Mouse (Mus musculus) kidney, adult 10 weeks (tissue): Measurements from ENCODE around the gene 4930442H23Rik. TPM values are rescaled to one million over a fixed set of nuclear protein-coding genes. Genes with fewer than 3 reads are reported as not detected.

ENCODE experiments used
- polyA plus RNA-seq: library from polyadenylated mRNA; stranded (reverse); fragments of 350-450 nt; fragmentation: Illumina TruSeq; extraction: RNeasy Lipid Tissue Mini Kit (QIAGEN cat#74804); gene quantifications from one replicate; pipeline ENCODE4 v1.2.3, GENCODE M21; 2014; ENCODE audit warnings: low read depth, low replicate concordance

The 4930442H23Rik gene
- polyA plus RNA-seq, result not detected

DNA sequence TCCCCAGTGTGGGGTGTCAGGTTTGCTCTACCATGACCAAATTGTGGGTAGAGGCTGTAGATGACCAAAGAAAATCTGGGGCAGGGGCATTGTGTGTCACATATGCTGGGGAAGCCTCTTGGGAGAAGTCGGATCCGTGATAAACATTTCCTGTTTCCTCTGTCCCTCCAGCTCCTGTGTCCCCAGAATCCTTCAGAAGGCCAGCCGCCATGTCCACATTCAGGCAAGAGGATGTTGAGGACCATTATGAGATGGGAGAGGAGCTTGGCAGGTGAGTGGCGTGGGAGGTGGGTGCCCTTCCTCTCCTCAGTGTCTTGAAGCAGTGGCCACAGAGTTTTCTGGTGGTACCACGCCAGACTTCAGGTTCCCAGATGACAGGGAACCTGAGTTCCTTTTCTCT is at the start of gene 4930442H23Rik:
Gene 4930442H23Rik (minus strand): TSS at position 45 of the 400 bp plus-strand sequence.

DNA sequence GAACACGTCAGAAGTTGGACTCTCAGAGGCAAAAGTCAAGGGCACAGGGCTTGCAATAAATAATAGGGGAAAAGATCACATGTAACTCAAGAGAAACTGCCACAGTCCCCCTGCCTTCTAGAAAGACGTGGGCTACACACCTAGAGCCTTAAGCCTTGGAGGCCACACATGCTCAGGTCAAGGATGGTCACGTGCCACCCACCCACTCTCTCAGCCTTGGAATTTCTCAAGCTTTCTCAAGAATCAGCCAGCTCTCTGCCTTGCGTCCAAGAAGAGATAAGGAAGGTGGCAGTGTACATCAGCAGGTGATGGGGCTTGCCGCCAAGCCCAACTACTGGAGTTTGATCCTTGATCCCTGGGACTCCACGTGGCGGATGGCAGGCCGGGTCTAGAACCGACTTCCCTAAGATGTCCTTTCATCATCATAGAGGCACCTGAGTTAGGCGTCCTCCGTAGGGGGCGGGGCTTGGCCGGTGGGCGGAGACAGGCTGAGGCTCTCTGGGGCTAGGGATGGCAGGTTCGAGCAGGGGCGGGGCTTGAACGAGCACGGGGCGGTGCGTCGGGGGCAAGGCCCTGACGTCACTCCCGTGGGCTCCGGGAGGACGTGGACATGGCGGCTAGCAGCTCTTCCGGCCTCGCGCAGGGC is 49.1 kb upstream of the 4930442H23Rik start, which contains the start of gene Zfr2:
Gene Zfr2 (plus strand): TSS at position 576 of the 646 bp plus-strand sequence.

DNA sequence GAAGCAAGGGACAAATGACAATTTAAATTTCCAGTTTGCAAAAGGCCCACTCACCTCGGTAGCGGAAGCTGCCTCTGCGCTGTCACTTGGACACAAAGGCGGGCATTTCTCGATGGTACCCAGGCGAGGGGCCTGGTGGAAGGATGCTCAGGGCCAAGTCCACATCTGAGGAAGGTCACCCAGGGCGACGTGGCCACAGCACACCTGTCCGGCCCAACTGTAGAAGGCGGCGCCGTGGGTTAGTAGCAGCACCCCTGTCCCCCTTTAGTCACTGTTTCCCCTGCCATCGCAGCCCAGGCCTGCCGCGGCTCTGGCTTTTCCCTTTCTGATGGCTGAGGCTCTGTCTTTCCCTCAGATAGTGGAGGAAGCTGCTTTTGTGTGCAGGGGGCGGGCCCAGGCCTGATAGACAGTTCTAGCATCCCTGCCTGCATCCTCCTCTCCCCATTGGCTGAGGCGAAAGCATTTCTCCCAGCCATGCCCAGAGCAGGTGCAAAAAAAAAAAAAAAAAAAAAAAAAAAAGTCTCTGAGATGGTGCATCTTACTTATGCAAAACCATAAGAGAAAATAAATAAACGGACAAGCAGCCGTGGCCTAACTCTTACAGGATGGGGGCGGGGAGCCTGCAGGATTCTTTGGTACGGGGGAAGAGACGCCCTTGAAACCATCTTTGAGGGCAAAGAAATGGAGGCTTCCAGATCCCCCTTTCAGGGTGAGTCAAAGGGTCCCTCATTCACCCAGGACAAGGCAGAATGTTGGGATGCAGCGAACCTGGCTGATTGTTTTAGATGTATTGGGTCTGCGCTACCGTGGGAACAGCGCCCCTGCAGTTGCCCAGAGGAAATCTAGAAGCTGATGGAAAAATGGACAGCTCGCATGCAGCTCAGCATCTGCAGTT is 47.0 kb upstream of the 4930442H23Rik start, which contains the start of gene Atcay:
Gene Atcay (minus strand): TSS at position 396 of the 895 bp plus-strand sequence.

DNA sequence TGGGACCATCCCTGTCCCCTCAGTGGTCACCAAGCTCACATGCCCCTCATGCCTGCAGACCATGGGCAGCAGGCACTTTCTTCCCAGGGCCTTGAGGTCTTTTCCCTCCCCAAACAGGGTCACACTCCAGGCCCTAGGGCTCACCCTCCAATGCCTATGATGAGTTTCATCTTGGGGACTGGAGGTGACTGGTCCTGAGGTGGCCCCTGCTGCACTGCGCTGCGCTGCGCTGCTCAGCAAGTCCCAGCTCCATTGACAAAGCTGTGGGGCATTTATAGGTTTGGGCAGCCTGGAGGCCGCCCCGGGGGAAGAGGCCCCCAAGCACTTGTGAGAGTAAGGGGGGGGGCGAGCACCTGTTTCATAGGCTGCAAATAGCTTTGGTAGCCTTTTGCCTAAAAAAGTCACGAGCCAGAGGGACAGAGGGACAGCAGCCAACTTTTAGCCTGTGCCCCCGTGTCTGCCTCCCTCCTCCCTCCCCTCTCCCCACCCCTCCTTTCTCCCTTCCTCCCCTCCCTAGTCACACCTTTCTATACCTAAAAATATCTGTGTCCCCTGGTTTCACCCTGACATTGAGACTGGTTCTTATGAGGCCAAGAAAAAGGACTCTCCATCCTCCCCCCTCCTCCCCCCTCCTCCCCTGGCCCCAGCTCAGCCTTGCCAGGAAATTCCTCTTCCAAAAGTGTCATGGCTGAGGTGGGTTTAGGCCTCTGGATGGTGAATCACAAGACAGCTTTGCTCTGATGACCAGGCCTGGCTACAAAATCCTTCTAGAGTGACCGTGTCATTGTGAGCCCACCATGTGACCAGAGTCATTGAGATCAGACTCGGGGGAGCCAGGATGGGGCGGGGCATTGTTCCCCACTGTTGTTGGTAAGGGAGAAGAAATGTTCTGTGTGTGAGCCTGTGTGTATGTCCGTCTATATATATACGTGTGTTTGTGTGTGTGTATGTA is 18.4 kb upstream of the 4930442H23Rik start, which contains the start of gene Nmrk2:
Gene Nmrk2 (minus strand): TSS at position 245 of the 952 bp plus-strand sequence.

DNA sequence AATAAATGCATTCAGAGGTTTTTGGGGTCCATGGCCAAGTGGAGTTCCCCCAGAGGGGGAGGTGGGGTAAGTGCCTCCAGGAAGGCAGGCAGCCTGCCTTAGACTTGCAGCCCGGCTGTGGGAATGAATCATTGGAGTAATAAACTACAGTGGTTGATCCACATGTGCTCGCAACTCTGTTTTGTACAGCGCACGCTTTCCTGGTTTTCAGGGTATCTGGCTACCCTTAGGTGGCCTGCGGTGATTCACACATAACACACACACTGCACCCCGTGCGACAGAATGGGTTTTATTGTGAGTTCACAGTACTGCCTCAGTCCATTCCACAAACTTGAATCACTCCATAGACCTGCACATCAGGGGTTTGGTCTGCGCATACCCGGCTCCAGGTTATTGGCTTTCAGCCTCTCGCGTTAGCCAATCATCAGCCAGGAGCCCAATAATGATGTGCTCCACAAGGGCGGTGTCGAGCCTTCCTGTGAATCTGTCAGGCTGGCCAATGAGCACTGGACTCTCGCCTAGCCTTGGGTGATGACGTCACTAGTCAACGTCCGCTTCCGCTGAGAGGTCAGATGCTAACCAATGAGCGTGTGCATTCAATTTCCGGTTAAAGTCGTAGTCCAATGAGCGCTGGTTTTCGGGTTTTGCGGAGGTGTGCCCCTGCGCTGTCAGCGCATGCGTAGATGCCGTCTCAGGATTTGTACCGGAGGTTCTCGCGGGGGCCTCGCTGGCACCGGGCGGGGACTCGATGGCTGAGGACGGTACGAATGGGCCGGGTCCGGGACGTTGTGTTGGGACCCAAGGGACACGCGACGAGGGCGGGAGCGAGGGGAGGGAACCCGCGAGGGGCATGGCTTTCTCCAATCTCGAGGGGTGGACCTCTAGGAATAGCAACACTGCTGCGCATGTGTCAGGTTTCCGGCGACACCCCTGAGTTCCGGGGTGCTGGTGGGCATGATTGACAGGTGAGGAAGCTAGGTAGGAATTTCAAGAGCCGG is 1.0 kb downstream of the 4930442H23Rik start, which contains the start of gene Dapk3:
Gene Dapk3 (plus strand): TSS at position 670 of the 998 bp plus-strand sequence.

DNA sequence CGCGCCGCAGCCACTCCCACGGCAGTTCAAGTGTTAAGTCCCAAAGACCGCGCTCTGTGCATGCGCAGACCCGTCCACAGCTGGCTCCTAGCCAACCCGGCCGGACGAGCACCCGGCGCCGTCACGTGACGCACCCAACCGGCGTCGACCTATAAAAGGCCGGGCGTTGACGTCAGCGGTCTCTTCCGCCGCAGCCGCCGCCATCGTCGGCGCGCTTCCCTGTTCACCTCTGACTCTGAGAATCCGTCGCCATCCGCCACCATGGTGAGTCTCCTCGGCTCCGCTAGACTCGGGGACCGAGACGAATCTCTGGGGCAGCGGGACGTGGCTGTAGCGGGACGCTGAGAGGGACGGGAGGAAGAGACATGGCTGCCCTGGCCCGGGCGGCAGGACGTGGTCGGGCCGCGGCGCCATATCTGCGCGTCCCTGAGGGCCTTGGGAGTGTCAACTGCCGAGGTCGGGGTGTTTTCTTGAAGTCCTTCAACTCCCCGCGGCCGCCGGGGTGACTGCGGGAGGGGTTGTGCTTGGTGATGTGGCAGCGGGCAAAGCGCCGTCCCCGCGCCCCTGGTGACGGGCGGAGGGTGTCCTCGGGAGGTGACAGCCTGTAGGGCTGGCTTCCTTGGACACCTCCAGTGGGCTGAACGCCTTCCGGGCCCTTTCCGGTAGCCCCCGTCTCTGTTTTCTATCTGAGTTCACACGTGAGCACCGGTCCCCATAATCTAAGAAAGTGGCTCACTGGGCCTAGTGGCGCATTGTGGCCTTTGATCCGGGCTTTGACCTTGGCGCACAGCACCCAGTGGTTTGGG is 7.0 kb downstream of the 4930442H23Rik start, which contains the start of gene Eef2:
Gene Eef2 (plus strand): TSS at position 166 of the 806 bp plus-strand sequence.

DNA sequence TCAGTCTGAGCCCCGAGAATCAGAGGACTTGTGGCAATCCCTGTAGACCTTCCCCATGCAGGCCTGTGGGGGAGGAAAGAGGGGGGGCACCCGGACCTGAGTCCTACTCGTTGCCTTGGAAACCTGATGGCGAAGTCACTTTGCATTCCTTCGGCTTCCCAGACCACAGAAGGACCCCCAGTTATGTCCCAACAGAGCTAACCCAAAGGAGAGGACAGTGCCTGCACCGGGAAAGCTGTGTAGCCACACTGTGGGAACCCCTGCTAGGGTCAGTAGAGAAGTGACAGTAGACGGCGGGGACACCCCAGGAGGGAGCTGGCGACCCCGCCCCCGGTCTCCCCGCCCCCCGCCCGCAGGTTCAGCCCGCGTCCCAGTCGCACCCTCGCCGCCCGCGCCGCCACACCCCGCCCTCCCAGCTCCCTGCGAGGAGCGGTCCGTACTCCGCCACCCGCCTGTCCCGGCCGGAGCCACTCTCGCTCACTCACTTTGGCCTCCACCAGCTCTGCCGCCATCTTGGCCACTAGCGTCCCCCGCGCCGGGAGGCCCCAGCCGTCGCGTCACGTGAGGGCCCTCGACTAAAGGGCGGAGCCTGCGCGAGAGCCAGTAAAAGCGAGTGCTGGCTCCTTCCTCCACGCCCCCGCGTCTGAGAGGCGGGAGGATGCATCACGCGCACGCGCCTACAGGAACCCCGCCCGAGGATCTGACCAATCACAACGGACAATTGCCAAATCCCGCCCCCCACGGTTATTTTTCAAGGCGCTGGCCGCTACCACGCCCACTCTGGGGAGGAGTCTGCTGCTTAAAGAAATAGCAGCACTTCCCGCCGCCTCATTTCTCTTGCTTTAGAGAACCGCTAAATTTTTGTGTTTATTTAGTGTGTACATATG is 16.2 kb downstream of the 4930442H23Rik start, which contains the start of gene Pias4:
Gene Pias4 (minus strand): TSS at position 724 of the 887 bp plus-strand sequence.

DNA sequence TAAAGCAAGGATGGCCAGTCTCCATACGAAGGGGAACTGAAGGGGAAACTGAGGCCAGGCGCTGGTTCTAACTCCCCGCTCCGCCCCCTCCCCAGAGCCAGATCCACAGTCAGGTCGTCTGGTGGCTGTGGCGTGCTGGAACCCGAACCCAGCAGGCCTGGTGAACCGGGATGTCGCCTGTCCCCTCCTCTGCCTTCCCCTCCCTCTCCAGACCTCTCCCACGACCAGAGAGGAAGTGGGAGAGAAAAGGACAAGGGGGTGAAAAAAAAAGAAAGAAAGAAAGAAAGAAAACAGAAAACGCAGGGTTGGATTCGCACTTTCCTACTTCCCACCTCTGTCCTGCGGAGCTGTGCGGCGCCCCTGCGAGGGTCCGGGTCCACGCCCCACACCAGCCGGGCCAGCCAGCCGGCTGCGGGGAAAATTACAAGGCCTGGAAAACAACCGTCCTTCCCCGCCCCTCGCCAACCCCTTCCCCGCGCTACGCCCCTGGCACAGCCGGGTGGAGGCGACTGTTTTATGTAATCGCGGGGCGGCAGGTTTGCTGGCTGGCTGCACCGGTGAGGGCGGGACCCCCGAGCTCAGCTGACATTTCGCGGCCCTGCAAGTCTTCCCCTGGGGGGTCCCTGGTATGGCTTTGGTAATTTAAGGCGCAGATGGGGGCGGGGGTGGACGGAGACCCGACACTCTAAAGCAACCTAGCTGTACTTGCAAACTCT is 48.5 kb downstream of the 4930442H23Rik start, which contains the start of gene Zbtb7a:
Gene Zbtb7a (plus strand): TSS at position 255 of the 716 bp plus-strand sequence.

Other genes starting within 250 kb of the 4930442H23Rik start
- gene Gng7, start 168.9 kb downstream of the 4930442H23Rik start, polyA plus RNA-seq, result 1.1 TPM
- gene Diras1, start 158.2 kb downstream of the 4930442H23Rik start, polyA plus RNA-seq, result not detected
- gene Slc39a3, start 146.4 kb downstream of the 4930442H23Rik start, polyA plus RNA-seq, result 0.28 TPM
- gene Sgta, start 123.7 kb downstream of the 4930442H23Rik start, polyA plus RNA-seq, result 0.61 TPM
- not detected for gene Thop1, start 113.8 kb downstream of the 4930442H23Rik start, polyA plus RNA-seq
- not detected for gene Creb3l3, start 85.0 kb downstream of the 4930442H23Rik start, polyA plus RNA-seq
- 2.1 TPM for gene Map2k2, start 77.9 kb downstream of the 4930442H23Rik start, polyA plus RNA-seq
- 8.1 TPM for gene Zbtb7a, start 48.6 kb downstream of the 4930442H23Rik start, polyA plus RNA-seq
- not detected for gene Pias4, start 15.9 kb downstream of the 4930442H23Rik start, polyA plus RNA-seq
- gene Eef2, start 7.2 kb downstream of the 4930442H23Rik start, polyA plus RNA-seq, result 6.2 TPM
- gene Dapk3, start 844 bp downstream of the 4930442H23Rik start, polyA plus RNA-seq, result not detected
- not detected for gene Nmrk2, start 18.2 kb upstream of the 4930442H23Rik start, polyA plus RNA-seq
- not detected for gene Atcay, start 47.0 kb upstream of the 4930442H23Rik start, polyA plus RNA-seq
- 0.20 TPM for gene Zfr2, start 49.3 kb upstream of the 4930442H23Rik start, polyA plus RNA-seq
- not detected for gene Matk, start 69.1 kb upstream of the 4930442H23Rik start, polyA plus RNA-seq
- 1.6 TPM for gene Mrpl54, start 83.1 kb upstream of the 4930442H23Rik start, polyA plus RNA-seq
- not detected for gene Apba3, start 83.1 kb upstream of the 4930442H23Rik start, polyA plus RNA-seq
- 2.5 TPM for gene Tjp3, start 107.7 kb upstream of the 4930442H23Rik start, polyA plus RNA-seq
- gene Pip5k1c, start 109.1 kb upstream of the 4930442H23Rik start, polyA plus RNA-seq, result 1.1 TPM
- gene Cactin, start 137.3 kb upstream of the 4930442H23Rik start, polyA plus RNA-seq, result 0.16 TPM
- not detected for gene Tbxa2r, start 144.9 kb upstream of the 4930442H23Rik start, polyA plus RNA-seq
- gene Gipc3, start 159.4 kb upstream of the 4930442H23Rik start, polyA plus RNA-seq, result not detected
- gene Hmg20b, start 166.6 kb upstream of the 4930442H23Rik start, polyA plus RNA-seq, result 5.1 TPM
- gene Mfsd12, start 173.6 kb upstream of the 4930442H23Rik start, polyA plus RNA-seq, result 0.24 TPM
- gene 4930404N11Rik, start 182.0 kb upstream of the 4930442H23Rik start, polyA plus RNA-seq, result not detected
- gene Fzr1, start 194.7 kb upstream of the 4930442H23Rik start, polyA plus RNA-seq, result not detected
- not detected for gene Dohh, start 200.6 kb upstream of the 4930442H23Rik start, polyA plus RNA-seq
- not detected for gene Gm48551, start 200.6 kb upstream of the 4930442H23Rik start, polyA plus RNA-seq
- not detected for gene Gm48552, start 205.2 kb upstream of the 4930442H23Rik start, polyA plus RNA-seq
- 25.1 TPM for gene Smim24, start 209.2 kb upstream of the 4930442H23Rik start, polyA plus RNA-seq